Mouse (Mus musculus): Measurements from ENCODE around the gene Syp.

Gene Syp

DNA sequence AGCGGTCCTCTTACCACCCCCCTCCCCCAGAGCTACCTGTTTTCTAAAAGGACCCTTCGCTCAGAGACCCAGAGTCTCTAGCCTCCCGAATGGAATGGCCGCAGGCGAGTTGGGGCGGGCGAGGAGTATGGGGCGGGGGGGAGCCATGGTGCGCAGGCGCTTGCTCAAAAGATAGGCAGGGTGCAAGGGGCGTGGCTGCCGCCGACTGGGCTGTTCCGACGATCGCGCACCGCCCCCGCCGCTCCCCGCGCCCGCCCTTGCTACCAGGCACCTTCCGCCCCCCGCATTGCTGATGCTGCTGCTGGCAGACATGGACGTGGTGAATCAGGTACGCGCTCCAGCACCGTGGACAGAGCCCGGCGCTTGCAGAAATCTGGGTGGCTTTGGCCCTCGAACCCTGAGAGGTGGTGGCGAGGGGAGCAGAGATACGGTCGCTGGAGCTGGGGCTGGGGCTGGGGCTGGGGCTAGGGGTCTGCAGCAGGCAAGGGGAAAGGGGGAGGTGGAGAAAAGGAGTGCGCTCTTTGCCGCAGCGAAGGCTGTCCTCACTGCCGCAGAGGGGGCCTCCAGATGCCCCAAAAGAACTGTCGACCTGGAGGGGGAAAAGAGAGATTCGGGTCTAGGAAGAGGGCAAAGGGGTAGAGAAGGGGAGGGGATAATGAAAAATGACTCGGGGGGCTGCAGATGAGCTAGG, at the start of gene Syp:
TSS of gene Syp (plus strand) at position 71 of the 691 bp plus-strand sequence.
- peak; percentile 77 for DNase-seq (ENCODE audit: low read depth)

DNA sequence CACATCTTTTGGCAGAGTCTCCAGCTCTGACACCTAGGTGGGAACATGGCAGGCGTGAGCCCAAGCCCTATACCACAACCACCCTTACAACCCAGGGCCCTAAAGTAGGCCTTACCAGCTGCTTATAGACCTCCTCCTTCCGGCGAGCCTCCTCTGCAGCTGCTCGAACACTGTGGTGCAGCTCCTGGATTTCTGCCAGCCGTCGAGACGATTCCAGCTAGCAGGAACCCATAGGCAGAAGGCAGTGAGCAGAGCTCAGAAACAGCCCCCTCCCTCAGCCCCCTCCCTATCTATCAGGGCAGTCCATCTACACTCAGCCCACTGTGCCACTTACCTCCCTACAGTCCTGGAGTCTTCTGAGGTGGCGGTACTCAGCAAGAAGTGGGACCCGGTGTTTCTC, 42.9 kb upstream of the Syp start:
- no peak for DNase-seq (ENCODE audit: low read depth)

- DNase-seq (ENCODE audit: low read depth): no peak
Measured at GRCm38 (mm10) chrX:7604004-7604403, 34.3 kb upstream of the Syp start.

- peak; percentile 81 for DNase-seq (ENCODE audit: low read depth)
Measured at GRCm38 (mm10) chrX:7604879-7605574, 33.2 kb upstream of the Syp start, which contains the start of gene Ccdc22. Gene Ccdc22 (minus strand): TSS chrX:7605517.

DNA sequence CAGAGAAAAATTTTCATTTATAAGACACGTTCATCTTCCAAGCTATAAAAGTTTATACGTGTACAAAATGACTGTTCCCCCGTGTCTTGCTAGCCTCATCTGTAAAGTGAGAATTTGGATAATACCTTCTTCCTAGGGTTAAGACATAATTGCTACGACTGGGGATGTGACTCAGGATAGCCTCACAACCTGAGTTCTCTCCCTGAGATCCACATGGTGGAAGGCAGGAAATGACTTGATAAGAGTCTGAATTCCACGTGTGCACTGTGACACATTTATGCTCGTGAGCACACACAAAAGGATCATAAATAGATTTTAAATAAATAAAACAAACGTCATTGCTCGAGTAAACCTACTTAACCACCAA, 32.7 kb upstream of the Syp start:
- peak; percentile 47 for DNase-seq (ENCODE audit: low read depth)

DNA sequence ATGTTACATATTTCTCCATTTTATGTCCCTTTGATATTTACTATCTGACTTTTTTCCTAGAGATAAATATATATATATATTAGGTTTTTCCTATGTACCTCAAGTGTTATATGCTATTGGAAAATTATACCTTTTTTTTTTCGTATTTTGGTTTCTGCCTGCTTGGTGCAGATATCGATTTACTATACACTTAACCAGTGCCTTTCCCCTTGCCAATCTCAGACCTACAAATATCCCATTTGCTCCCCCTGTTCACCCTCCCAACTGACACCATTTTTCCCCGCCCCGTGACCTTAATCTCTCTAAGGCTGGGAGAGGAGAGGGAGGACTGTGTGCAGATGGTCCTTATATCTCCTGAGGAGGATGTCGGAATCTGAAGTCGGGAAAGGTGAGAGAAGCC, 31.5 kb upstream of the Syp start, which contains the start of gene Cacna1f:
TSS of gene Cacna1f (plus strand) at position 301 of the 400 bp plus-strand sequence.
- DNase-seq (ENCODE audit: low read depth): no peak

GRCm38 (mm10) chrX:7610035-7610434, 28.2 kb upstream of the Syp start:
- DNase-seq (ENCODE audit: low read depth): no peak

DNA sequence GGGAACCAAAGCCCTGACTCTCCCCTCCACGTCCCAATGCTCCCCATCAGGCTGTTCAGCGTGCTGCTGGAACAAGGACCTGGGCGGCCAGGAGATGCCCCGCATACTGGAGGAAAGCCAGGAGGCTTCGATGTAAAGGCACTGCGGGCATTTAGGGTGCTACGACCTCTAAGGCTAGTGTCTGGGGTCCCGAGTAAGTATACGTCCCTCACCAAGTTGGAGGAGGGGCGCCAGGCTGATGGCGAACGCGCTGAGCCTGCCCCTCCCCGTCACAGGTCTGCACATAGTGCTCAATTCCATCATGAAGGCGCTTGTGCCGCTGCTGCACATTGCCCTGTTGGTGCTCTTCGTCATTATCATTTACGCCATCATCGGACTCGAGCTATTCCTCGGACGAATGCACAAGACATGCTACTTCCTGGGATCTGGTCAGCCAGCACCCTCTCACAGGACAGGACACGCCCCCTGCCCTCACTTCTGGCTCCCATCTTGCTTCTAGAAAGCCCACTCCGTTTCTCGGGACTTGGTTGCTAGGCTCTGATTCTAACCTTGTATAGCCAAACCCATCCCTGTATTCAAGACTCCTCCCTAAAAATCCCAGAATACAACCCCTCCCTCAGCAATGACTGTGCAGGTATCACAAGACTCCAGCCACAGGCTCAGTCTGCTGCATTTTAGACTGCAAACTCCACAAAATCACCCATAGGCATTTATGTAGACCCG, 27.6 kb upstream of the Syp start:
- DNase-seq (ENCODE audit: low read depth): no peak

- DNase-seq (ENCODE audit: low read depth): peak; percentile 74
Measured at GRCm38 (mm10) chrX:7617889-7618551, 20.3 kb upstream of the Syp start.

GRCm38 (mm10) chrX:7632560-7632959, 5.7 kb upstream of the Syp start:
- no peak for DNase-seq (ENCODE audit: low read depth)

DNA sequence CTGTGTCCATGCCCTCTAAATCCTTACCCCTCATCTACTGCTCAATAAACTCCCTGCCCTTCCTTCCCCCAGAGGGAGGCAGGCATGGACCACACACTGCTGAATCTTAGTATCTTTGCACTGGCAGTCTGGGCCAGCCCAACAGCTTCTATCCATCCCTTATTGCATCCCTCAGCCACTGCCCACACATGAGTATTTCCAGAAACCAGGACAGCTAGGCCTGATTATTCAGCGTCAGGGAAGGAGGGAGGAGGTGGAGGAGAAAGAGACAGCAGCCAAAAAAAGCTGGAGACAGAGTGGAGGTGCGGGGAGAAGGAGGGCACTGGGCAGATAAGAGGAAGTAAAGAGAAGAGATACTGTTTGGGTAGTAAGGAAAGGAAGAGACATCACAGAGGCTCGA, 3.2 kb upstream of the Syp start:
- no peak for DNase-seq (ENCODE audit: low read depth)

GRCm38 (mm10) chrX:7639536-7640325, 1.5 kb downstream of the Syp start:
- DNase-seq (ENCODE audit: low read depth): no peak

GRCm38 (mm10) chrX:7640785-7641184, 2.5 kb downstream of the Syp start:
- DNase-seq (ENCODE audit: low read depth): no peak

- peak; percentile 92 for DNase-seq (ENCODE audit: low read depth)
Measured at GRCm38 (mm10) chrX:7645349-7645748, 7.1 kb downstream of the Syp start.

DNA sequence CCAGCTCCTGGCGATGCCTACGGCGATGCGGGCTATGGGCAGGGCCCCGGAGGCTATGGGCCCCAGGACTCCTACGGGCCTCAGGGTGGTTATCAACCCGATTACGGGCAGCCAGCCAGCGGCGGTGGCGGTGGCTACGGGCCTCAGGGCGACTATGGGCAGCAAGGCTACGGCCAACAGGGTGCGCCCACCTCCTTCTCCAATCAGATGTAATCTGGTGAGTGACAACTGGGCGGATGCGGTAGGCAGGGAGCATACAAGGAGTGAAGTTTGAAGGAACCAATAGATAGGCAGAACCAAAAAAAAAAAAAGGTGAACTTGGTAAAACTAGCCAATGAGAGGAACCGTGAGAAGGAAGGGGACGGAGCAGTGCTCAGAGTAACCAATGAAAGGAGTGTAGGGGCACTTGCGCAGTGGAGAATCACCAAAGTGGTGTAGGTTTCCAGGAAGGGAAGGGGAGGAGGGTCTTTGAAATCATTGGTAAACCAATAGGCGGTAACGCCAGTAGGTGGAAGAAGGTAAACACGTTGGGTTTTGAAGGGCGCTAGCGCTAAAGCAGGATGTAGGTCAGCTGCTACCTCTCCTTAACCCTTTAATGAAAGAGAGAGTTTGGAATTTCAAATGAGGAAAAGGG, 10.5 kb downstream of the Syp start:
- DNase-seq (ENCODE audit: low read depth): peak; percentile 92

DNA sequence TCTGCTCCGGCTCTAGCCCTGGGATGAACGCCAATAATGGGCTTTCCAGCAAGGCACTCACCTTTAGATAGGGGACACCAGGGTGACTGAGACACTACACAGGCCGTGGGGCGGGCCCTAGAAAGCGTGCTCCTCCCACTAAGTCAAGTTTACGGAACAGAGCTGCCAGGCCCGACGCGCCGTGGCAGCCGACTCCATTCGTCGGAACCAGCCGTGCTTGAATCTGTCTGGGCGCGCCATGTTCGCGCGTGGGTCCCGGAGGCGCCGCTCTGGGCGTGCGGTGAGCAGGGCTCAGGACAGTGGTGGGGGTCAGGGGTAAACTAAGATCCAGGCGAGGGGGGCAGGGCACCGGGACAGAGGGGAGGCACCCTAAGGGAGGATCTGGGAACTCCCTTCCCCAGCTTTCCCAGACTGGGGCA, 19.0 kb downstream of the Syp start, which contains the start of gene Prickle3:
TSS of gene Prickle3 (plus strand) at position 40 of the 419 bp plus-strand sequence.
- peak; percentile 76 for DNase-seq (ENCODE audit: low read depth)

GRCm38 (mm10) chrX:7658031-7658784, 19.9 kb downstream of the Syp start:
- no peak for DNase-seq (ENCODE audit: low read depth)

DNA sequence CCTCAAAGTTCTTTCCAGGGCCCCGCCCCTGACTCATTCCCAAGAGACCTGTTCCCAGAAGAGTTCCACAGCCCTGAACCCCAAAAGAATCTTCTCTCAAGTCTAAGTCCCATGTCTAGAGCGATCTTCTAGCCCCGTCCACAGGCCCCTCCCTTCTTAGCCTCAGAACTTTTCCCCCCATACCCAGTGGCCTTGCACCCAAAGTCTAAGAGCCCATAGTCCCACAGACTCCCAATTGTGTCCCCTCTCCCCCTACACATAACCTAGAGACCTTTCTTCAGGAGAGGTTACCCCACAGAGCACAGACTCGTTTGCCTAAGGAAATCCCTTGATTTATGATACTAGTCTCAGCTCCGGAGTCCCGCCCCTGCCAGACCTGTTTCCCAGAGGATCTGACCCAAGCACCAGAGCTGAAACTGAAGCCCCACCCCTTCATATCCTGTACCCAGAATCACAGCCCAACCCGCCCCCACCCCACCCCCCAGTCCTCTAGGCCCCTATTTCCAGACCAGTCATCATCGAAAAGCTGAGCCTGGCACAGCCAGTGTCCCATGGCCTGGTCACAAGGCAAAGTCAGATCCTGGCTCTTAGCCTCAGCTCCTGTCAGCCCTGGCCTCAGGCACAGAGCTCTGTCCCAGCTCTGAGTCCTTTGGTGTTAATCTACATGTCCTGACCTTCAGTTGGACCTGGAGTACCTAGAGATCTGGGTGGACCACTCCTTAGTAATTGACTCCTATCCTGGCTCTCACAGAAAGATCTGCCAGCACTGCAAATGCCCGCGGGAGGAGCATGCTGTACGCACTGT, 20.7 kb downstream of the Syp start:
- no peak for DNase-seq (ENCODE audit: low read depth)

- no peak for DNase-seq (ENCODE audit: low read depth)
Measured at GRCm38 (mm10) chrX:7661086-7661485, 22.8 kb downstream of the Syp start.
